Mouse (Mus musculus): ENCODE measurements around the gene Vsig2.
A peak's percentile ranks its signal among the peaks of the same experiment; 100 is the strongest.

Vsig2 gene

DNA sequence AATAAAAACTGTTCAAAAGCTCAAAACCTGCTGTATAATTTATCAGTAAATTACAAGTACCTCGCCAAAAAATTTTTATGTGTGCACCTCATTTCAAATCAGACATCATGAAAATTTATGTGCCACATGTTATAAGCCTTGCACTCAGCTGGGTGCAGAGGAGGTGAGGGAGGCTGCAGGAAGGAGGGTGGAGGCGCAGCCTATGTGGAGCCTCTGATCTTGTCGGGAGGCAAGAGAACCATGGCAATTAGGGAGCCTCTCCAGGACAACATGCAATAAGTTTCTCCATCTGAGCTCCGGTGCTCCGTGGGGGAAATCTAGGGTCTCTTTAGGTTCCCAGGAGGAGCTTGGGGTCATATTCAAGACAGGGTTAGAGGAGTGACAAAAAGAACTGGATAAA lies 28.4 kb downstream of the Vsig2 start:
- DNase-seq, result no peak

DNA sequence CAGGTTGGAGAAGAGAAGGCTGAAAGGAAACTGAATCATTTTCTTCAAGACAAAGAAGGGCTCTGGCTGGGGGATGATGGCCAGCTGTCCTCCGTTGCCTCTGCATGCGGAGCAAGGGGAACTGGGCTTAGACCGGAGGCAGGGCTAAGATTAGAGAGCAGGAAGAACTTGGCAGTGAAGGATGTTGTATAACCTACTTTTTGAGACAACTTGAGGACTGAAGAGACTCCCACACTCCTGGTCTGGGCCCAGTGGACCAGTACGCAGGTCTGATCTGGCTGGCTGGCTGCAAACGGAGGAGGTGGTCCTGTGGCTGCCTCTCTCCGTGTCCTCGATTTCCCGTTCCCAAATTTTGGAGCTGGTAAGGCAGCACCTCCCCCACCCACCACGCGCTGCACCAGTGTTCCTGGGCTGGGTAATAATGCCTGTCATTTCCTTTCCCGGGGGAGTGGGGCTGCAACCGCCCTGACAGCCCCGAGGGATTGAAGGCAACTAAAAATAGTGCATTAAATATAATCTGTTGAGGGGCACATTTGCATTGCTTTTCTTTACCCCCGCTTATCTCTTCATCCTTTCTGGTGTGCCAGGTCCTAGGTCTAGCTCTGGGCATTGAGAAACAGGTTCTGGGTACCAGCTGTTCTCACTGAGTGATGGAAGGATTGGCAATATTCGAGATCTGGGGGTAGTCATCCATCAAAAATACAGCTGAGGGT lies 29.0 kb downstream of the Vsig2 start:
- DNase-seq, result peak; percentile 15 to 16

DNA sequence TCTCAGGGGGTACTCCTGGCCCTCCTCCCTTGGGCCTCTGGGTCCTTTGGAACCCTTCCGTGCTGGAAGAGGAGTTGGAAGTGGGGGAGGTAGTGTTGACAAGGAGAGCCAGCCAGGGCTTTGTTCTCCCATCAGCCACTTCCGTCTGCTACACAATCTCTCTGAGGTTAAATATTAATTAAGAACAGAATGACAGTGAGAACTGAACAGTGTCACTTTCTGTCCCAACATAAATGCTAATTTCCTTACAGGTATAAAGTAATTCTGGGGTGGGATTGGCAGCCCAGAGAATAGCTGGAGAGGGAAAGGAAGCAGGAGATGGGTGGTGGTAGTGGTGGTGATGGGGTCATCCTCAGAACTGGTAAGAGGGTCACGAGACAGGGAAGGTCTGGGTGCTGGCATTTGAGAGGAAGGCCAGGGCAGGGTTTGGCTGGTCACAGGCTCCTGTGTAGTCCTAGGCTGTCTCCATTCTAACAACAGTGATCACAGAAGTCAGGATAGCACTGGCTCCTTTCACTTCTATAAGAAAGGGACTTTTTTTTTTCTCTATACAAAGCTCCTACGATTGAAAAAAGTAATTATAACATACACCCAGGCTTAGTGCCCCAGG lies 29.7 kb downstream of the Vsig2 start:
- DNase-seq, result no peak

DNA sequence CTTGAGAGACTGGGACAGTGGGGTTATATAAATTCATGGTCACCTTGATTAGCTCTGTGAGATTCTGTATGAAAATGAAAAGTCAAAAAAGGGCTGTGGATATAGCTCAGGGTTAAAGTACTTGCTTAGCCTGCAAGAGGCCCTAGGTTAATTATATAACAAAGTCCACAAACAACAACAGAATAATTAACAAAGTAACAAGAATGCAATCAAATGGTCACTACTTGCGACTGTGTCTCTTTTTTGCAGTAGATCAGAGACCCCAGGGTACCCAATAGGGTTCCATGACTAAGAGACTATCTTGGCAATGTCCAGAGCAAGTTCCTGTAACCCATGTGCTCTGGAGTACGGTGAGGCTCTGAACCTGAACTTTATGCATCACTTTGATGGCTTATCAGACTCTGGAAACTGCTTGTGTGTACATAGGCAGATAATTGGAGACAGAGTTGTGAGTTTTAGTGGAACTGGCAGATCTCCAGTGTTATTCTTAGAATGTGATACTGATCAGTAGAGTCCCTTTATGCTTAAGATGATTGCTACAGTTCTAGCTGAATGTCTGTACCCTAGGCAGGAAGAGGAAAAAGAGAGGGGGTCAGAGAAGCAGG lies 30.3 kb downstream of the Vsig2 start:
- no peak for DNase-seq

DNA sequence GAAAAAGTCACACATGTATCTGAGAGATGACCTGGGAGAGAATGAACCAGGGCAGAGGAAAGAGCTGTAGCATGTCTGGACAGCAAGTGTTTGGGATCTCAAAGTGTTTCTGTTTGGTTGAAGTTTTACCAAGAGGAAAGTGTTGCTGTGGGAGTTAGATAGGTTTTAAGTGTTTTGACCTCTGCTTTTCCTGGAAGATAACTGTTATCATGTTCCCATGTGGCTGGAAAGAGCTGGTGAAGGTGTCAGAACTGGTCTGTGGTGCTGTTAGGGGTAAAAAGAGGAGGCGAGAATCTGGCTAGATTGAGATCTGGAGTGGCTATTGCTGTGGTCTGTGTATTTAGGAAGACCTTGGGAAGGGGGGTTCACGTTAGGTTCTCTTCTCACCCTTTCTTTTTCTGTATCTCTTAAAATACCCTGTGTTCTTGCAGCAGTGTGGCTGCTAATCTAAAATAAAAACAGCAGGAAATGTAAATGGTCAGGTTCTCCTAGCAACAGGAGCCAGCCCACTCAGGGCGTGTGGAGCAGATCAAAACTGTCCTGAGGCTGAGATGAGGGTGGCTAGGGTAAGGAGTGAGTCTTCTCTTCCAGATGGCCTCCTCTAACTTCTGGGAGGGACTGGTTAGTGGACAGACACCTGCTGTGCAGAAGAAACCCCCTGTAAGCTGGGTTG lies 33.3 kb downstream of the Vsig2 start:
- DNase-seq, result no peak

DNA sequence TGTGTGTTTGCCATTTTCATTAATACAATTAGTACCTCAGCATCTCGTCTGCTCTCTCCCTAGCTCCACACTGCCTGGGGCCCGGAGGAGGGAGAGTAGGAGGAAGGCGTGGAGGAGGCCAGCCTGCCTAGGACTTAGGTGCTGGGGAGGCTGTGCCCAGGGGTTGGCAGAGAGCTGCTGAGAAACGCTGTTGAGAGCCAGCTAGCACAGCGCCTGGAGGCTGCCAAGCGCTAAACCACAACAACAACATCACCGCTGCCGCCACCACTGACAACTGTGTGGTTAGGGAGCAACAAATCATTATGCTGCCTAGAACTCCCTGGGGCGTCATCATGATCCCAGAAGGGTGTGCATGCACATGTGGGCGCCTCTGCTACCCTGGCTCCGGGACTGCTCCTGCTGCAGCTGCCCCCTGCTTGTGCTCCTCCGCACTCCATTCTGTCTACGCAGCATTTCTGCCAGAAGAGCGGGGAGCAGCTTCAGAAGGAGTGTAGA lies 37.4 kb downstream of the Vsig2 start:
- DNase-seq, result peak; percentile 40 to 52

DNA sequence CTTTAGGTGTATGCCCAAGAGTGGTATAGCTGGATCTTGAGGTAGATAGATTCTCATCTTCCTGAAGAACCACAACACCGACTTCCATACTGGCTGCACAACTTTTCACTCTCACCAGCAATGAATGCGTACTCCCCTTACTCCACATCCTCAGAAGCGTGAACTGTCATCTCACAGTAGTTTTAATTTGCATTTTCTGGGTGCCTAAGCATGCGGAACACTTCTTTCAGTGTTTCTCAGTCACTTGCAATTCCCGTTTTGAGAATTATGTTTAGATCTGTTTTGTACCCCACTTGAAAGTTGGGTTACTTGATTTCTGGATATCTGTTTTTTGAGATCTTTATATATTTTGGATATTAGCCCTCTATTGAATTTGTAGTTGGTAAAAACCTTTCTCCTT lies 44.5 kb downstream of the Vsig2 start:
- no peak for DNase-seq

DNA sequence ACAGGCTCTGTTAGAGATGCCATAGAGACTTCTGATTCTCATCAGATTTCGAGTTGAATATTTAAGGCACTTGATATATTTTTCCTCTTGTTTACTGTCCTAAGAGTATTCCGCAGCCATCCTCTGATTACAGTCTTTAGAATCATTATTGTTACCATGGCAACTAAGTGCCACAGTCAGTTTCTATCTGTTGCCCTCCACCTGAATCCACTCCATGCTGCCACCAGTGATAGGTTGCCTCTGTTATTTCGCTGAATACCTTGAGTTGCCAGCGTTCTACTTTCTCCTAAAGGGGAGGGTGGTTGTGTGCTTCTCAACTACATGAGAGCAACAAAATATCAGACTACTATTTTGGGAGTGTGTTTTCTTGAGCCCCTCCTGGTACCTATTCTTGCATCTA lies 47.7 kb downstream of the Vsig2 start:
- DNase-seq, result no peak

DNA sequence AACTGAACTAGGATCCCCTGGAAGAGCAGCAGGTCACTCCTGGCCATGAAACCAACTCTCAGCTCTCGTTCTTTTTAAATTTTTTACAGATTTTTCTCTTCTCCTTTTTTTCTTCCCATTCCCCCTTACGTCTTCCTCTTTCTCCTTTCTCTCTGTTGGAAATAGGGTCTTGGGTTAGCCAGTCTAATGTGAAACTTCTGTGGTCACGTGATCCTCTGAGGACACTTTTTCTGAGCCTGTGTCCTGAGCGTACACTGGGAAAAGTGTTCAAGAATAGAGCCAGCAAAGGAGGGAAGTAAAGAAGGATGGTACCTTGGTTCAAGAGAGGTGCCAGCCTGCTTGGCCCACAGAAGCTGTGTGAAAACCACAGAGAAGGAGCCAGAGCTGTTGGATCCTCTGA lies 51.3 kb downstream of the Vsig2 start:
- DNase-seq, result no peak

DNA sequence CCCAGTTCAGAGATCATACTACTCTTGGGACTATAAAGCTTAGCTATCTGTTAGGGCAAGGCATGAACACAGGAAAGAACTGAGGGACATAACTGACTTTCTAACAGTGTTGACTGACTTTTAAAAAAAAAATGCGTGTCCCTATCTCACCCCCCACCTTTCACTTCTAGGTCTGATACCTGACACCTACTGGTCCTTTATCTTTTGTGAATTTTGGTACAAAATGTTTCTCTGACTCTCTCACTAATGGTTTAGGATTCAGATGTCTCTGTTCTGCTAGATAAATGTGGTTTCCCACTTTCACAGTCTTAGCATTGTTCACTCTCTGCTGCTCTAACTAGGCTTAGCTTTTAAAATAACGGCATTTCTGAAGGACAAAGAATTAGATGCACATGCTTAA lies 53.0 kb downstream of the Vsig2 start:
- DNase-seq, result no peak

DNA sequence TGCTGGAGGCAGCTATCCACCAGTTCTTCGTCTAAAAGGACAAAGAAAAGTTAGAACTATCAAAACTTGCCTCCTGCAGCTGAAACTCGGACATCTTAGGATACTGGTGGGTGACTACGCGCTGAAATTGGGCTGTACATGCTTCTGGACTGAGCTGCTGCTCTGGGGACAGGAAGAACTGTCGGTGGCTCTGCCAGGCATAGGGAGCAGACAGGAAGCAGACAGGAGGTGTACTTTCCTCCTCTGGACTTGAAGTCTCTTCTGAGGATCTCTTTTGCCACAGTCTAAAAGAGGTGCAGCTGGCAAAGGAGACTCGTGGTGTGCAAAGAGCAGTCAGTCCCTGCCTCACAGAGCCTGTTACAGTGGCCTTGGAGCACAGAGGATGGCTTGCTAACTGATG lies 53.6 kb downstream of the Vsig2 start:
- no peak for DNase-seq

DNA sequence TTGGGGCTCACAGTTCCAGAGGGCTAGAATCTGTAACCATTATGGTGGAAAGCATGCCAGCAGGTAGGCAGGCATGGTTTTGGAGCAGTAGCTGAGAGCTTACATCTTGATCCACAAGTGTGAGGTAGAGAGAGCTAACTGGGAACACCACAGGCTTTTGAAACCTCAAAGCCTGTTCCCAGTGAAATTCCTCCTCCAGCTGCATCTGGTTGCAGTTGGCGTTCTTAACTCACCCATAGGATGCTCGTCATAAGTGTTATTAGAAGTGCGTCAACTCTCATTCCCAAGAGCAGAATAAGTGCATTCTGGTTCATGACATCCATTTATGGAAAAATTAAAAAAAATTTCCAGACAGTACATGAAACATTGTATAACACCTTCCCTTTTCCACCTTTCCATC lies 54.6 kb downstream of the Vsig2 start:
- DNase-seq, result no peak
